Mouse (Mus musculus) forebrain, embryonic 10.5 days (tissue): Measurements from ENCODE around the gene Sptbn2. TPM values are rescaled to one million over a fixed set of nuclear protein-coding genes. Genes with fewer than 3 reads are reported as not detected.

ENCODE experiments used
- DNase-seq: peaks from one replicate; pipeline ENCODE4 v3.0.0-alpha.2; 2017; ENCODE audit warnings: low spot score; ENCODE audit errors: extremely low spot score
- H3K27ac ChIP-seq: fragments of 300-500 bp; sonication (generic); 2 replicates; pipeline ENCODE4 v1.5.1; 2016; ENCODE audit warnings: mild to moderate bottlenecking
- H3K27me3 ChIP-seq: fragments of 300-500 bp; sonication (generic); 2 replicates; pipeline ENCODE4 v1.6.1; 2016; ENCODE audit warnings: mild to moderate bottlenecking; ENCODE audit not compliant: poor library complexity, severe bottlenecking
- H3K36me3 ChIP-seq: fragments of 300-500 bp; sonication (generic); replicated peaks from 2 replicates; pipeline ENCODE4 v1.6.1; 2016; ENCODE audit warnings: mild to moderate bottlenecking, moderate library complexity
- H3K4me1 ChIP-seq: fragments of 300-500 bp; sonication (generic); 2 replicates; pipeline ENCODE4 v1.6.1; 2016
- H3K4me3 ChIP-seq: fragments of 300-500 bp; sonication (generic); 2 replicates; pipeline ENCODE4 v1.5.1; 2016; ENCODE audit warnings: mild to moderate bottlenecking, moderate library complexity
- H3K9me3 ChIP-seq: fragments of 300-500 bp; sonication (generic); 2 replicates; pipeline ENCODE4 v1.6.1; 2016; ENCODE audit warnings: mild to moderate bottlenecking, moderate library complexity
- WGBS: fragments of 180-500 bp; shearing (Covaris S2); methylation state at CpG from one replicate; pipeline ENCODE4 v1.1.7; 2016; 5-methylcytosine and 5-hydroxymethylcytosine counted together
- polyA plus RNA-seq: library from polyadenylated mRNA; unstranded; fragments of >200 nt; fragmentation: Nextera tagmentation; extraction: Ambion mirVana; gene quantifications from 2 replicates; pipeline ENCODE4 v1.2.1, GENCODE M21; 2016

The Sptbn2 gene
- polyA plus RNA-seq, 1 experiment from 2014 or later = 8.3 TPM

DNA sequence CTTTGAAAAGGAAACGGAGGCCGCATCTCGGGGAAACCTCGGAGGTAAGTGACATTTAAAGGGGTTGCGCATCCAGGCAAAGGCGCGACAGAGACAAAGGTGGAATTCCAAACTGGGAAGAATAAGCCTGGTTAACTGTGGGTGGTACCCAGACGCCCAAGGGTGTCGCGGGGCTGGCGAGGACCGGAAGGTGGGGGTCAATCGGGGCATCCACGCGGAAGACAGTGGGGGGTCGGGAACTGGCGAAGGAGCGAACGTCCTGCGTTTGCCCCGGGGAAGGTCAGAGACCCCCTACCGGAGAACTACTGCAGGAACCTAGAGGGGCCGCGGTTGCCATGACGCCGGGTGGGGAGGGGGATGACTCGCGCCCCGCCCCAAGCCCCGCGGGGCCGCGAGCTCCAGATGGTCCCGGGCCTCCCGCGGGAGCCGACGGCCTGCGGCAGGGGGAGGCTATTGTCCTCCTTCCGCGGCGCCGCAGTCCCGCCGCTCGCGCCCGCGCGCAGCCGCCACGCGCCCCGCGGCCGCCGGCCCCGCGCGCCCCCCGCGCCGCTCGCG, 711 bp downstream of the Sptbn2 start:
- H3K36me3 ChIP-seq = no peaks in the 10 kb centered on the region
- H3K4me1 ChIP-seq = peaks cover 32% of the 10 kb centered on the region
- DNase-seq = peak; percentile 71
- H3K4me3 ChIP-seq = peak overlapping the region; percentile 82
- peak overlapping the region; percentile 93 for H3K27ac ChIP-seq
- WGBS = under 1% methylated on average over 41 of the region's 65 CpGs
- no peaks in the 10 kb centered on the region for H3K9me3 ChIP-seq
- peaks cover 66% of the 10 kb centered on the region for H3K27me3 ChIP-seq

DNA sequence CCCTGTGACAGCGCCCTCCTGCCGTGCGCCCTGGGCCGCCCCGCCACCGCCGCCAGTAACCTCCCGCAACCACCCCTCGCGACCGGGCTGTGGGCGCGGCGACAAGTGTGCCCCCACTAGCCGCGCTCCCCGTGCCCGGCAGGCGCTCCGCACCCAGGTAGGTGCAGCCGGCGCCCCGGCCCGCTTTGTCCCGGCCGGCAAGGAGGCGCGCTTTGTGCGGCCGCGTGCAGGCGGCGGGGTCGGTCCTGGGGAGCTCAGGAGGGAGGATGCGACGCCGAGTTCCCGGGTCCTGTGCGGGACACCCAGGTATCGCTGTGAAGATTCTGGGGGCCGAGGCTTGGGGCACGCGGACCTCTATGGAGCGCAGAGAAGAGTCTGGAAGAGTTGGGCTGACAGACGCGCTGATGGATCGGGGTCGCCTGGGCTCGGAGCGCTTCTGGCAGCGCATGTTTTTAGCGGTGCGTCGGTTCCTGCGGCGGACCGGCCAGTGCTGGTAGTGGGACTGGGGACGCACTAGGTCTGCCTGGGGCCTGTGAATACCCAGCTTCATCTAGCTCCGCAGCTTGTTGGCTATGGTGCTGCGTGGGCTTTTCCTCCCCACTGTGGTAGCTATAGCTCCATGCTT, 1.3 kb downstream of the Sptbn2 start:
- H3K27ac ChIP-seq = peak overlapping the region; percentile 93
- peak overlapping the region; percentile 82 for H3K4me3 ChIP-seq
- H3K27me3 ChIP-seq = peaks cover 66% of the 10 kb centered on the region

GRCm38 (mm10) chr19:4712781-4713526, 2.0 kb downstream of the Sptbn2 start:
- no peak for DNase-seq
- WGBS = 41% methylated on average over 13 of the region's 13 CpGs
- Histone ChIP-seq H3K4me1 (peaks cover 32% of the 10 kb centered on the region), H3K9me3 (no peaks in the 10 kb centered on the region), H3K36me3 (no peaks in the 10 kb centered on the region), H3K4me3 (peak overlapping the region; percentile 82), H3K27me3 (peaks cover 69% of the 10 kb centered on the region), H3K27ac (peak overlapping the region; percentile 93)

More for the DNA sequence above, 1.3 kb downstream of the Sptbn2 start:
- DNase-seq = peak; percentile 60
- WGBS = under 1% methylated on average over 54 of the region's 60 CpGs
- Histone ChIP-seq H3K4me1 (peaks cover 32% of the 10 kb centered on the region), H3K9me3 (no peaks in the 10 kb centered on the region), H3K36me3 (no peaks in the 10 kb centered on the region)

- H3K27ac ChIP-seq = no peak overlapping the region
- no peak for DNase-seq
- peaks cover 76% of the 10 kb centered on the region for H3K27me3 ChIP-seq
- H3K4me1 ChIP-seq = peaks cover 41% of the 10 kb centered on the region
- WGBS = 66% methylated on average over 3 of the region's 3 CpGs
- H3K9me3 ChIP-seq = no peaks in the 10 kb centered on the region
- peak overlapping the region; percentile 14; the same call in 1 of the 2 replicates for H3K4me3 ChIP-seq
- H3K36me3 ChIP-seq = no peaks in the 10 kb centered on the region
Measured at GRCm38 (mm10) chr19:4713886-4714285, 2.9 kb downstream of the Sptbn2 start.

GRCm38 (mm10) chr19:4716756-4717155, 5.8 kb downstream of the Sptbn2 start:
- Histone ChIP-seq H3K27ac (no peak overlapping the region), H3K9me3 (no peaks in the 10 kb centered on the region), H3K4me3 (no peak overlapping the region), H3K4me1 (peaks cover 61% of the 10 kb centered on the region), H3K27me3 (peaks cover 77% of the 10 kb centered on the region), H3K36me3 (no peaks in the 10 kb centered on the region; the same call in 1 of the 2 replicates)
- no peak for DNase-seq
- WGBS = 97% methylated on average over 14 of the region's 14 CpGs

DNA sequence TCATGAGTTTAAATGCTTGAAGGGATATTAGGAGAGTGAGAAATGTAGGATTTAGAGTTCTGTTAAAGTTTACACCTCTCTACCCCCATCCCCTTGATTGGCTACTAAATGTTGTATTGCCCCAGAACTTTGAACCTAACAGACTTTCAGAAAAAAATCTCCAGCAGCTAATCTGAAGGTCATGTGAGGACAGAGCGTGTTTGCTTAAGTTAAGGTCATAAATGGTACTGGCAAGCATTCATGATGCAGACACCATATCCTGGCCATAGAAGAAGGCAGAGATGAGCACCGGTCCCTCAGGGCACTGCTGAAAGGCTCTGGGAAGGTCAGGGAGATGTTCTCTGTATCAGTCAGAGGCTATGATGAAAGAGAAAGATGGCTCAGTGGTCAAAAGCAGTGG, 6.3 kb downstream of the Sptbn2 start:
- Histone ChIP-seq H3K27me3 (peaks cover 77% of the 10 kb centered on the region), H3K27ac (no peak overlapping the region), H3K4me1 (peaks cover 58% of the 10 kb centered on the region), H3K4me3 (no peak overlapping the region), H3K36me3 (no peaks in the 10 kb centered on the region; the same call in 1 of the 2 replicates), H3K9me3 (no peaks in the 10 kb centered on the region)
- DNase-seq = no peak
- WGBS = 95% methylated on average over 2 of the region's 2 CpGs

DNA sequence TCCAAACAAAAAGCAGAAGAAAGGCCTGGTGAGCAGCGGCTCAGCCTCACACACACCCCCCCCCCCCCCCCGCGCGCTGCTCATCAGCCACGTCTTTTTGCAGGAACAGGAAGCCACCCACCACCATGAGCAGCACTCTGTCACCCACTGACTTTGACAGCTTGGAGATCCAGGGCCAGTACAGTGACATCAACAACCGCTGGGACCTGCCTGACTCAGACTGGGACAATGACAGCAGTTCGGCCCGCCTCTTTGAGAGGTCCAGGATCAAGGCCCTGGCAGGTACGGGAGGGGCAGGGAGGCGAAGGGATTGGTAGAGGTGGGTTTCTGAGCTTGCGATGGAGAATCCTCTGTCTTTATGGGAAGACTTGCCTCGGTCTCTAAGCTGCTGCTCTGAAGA, 7.7 kb downstream of the Sptbn2 start:
- Histone ChIP-seq H3K36me3 (no peaks in the 10 kb centered on the region; the same call in 1 of the 2 replicates), H3K9me3 (no peaks in the 10 kb centered on the region), H3K4me1 (peaks cover 44% of the 10 kb centered on the region), H3K27ac (0 out of 2 replicates have a peak overlapping the region, but pooled peaks have one; percentile 1), H3K4me3 (no peak overlapping the region), H3K27me3 (peaks cover 65% of the 10 kb centered on the region)
- no peak for DNase-seq
- 30% methylated on average over 12 of the region's 12 CpGs for WGBS

DNA sequence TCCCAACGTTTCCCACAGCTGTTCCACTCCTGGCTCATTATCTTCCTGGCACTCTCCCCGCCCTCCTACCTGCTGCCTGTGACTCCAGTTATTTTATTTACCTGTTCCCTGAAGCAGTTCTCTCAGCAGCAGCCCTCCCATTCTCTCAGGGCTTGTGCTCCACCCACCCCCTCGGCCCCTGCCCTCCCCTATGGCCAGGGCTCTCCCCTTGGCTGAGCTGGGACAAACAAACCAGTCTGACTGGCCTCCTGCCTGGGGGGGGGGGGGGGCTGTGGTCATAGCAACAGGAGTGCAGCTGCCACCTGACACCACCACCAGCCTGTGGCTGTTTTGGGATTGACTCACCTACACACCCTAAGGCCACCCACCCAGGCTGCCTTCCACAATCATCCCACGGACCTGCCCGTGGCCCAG, 8.4 kb downstream of the Sptbn2 start:
- peaks cover 58% of the 10 kb centered on the region for H3K27me3 ChIP-seq
- no peak overlapping the region for H3K27ac ChIP-seq
- WGBS = 21% methylated on average over 5 of the region's 5 CpGs
- peaks cover 38% of the 10 kb centered on the region for H3K4me1 ChIP-seq
- peak; percentile 35 for DNase-seq
- H3K9me3 ChIP-seq = no peaks in the 10 kb centered on the region
- H3K36me3 ChIP-seq = peaks cover 5% of the 10 kb centered on the region
- no peak overlapping the region for H3K4me3 ChIP-seq

DNA sequence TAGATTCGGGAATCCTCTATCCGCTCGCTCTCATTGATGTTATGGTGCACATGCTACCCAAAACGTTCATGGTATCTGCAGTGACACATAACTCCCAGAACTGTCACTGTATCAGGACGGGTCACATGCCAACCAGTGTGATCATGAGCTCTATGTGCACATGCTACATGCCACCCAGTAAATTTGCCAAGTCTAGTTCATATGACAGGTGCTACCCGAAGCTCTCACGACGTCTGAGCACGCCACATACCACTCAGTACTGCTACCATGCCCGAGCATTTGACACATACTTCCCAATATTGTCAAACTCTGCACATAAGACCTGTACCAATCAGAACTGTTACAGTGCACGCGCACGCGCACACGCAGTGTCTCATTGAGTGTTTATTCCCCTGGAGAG, 9.1 kb downstream of the Sptbn2 start:
- no peaks in the 10 kb centered on the region for H3K9me3 ChIP-seq
- no peak overlapping the region for H3K4me3 ChIP-seq
- DNase-seq = no peak
- no peak overlapping the region for H3K27ac ChIP-seq
- H3K4me1 ChIP-seq = peaks cover 38% of the 10 kb centered on the region
- H3K27me3 ChIP-seq = peaks cover 51% of the 10 kb centered on the region
- peaks cover 11% of the 10 kb centered on the region for H3K36me3 ChIP-seq
- WGBS = 81% methylated on average over 15 of the region's 15 CpGs

DNA sequence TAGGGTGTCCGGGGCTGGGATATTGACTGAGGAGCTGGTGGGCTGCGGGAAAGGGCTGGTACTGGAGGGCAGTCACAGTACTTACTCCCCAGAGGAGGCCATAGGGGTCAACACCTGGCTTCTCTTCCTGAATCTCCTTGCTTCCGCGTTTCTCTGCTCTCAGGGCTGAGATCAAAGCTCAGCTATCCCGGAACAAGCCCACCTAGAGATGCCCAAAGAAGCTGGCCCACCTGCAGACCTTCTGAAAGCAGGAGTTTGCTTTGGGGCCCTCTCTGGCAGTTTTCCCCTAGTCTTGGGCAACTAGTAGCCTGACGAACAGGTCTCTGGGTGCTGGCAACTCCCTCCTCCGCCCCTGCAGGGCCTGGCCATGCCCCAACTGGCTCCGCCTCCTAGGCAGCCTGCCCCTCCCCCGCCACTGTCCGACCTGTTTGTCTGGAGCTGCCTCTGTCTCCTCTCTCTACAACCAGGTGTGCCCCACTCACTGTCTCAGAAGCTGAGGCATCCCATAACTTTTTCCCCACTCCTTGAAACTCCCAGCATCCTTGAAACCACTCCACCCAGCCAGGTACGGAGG, 9.8 kb downstream of the Sptbn2 start:
- Histone ChIP-seq H3K36me3 (peaks cover 13% of the 10 kb centered on the region), H3K27me3 (peaks cover 46% of the 10 kb centered on the region), H3K9me3 (no peaks in the 10 kb centered on the region), H3K4me1 (peaks cover 38% of the 10 kb centered on the region), H3K27ac (peak overlapping the region; percentile 49; the same call in 1 of the 2 replicates), H3K4me3 (peak overlapping the region; percentile 21)
- DNase-seq = no peak
- WGBS = 14% methylated on average over 11 of the region's 11 CpGs

DNA sequence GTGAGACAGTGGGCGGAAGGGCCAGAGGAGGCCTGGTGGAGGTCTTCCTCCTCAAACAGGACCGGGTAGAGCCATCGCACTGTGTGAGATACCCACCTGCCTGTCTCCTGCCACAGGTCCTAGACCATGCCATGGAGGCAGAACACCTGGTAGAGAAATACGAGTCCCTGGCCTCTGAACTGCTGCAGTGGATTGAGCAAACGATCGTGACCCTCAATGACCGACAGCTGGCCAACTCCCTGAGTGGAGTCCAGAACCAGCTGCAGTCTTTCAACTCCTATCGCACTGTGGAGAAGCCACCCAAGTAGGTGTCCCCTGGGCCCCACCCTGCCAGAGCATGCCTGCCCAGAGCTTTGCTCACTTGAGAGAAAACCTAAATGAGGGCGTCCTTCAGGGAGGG, 18.2 kb downstream of the Sptbn2 start:
- Histone ChIP-seq H3K4me1 (no peaks in the 10 kb centered on the region), H3K9me3 (no peaks in the 10 kb centered on the region), H3K36me3 (peaks cover 80% of the 10 kb centered on the region), H3K27ac (no peak overlapping the region), H3K4me3 (no peak overlapping the region), H3K27me3 (no peaks in the 10 kb centered on the region)
- no peak for DNase-seq
- 89% methylated on average over 9 of the region's 9 CpGs for WGBS

DNA sequence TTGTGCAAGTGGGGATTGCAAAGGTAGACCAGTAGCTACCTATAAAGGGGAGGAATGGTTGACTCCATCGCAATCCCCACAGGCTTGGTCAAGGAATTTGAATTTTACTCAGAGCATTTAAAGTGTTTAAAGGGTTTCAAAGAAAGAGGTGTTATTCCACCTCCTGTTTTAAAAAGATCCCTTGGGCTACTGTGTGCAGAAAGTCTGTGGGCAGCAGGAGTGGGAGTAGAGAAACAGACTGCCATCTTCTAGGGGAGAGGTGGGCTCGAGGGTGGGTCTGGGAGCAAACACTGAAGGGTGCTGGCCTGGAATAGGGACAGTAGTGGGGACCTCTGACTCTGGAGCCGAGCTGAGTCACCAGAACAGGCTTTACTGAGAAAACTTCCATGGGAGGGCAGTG, 22.1 kb downstream of the Sptbn2 start:
- peaks cover 84% of the 10 kb centered on the region for H3K36me3 ChIP-seq
- no peaks in the 10 kb centered on the region for H3K4me1 ChIP-seq
- H3K4me3 ChIP-seq = no peak overlapping the region
- no peaks in the 10 kb centered on the region for H3K9me3 ChIP-seq
- H3K27me3 ChIP-seq = no peaks in the 10 kb centered on the region
- H3K27ac ChIP-seq = no peak overlapping the region
- no peak for DNase-seq
- WGBS = 91% methylated on average over 3 of the region's 3 CpGs

- H3K4me3 ChIP-seq = no peak overlapping the region
- 92% methylated on average over 13 of the region's 13 CpGs for WGBS
- no peaks in the 10 kb centered on the region for H3K9me3 ChIP-seq
- no peaks in the 10 kb centered on the region for H3K4me1 ChIP-seq
- no peak for DNase-seq
- H3K27ac ChIP-seq = no peak overlapping the region
- peaks cover 95% of the 10 kb centered on the region for H3K36me3 ChIP-seq
- H3K27me3 ChIP-seq = no peaks in the 10 kb centered on the region
Measured at GRCm38 (mm10) chr19:4737866-4738265, 26.9 kb downstream of the Sptbn2 start.
